ENCODE assay signal across 33 mouse cellular contexts in genomic region chr16:37355621-37356020, GRCm38 (mm10). TPM values are rescaled to one million over a fixed set of nuclear protein-coding genes. Genes with fewer than 3 reads are reported as not detected.
DNase-seq lines count a peak whose midpoint lies in the region; ATAC-seq and TF ChIP-seq lines count a peak whose summit lies in the region.
"Had no signal": no experiment of that assay in that cellular context is flagged by ENCODE, and none has a peak within 500 bp of the region (broad histone marks: within the 10 kb centered on the region; RNA-seq: fewer than 3 reads in every experiment).

No protein-coding gene starts in this region.

- H3K9me3 ChIP-seq in hindbrain, postnatal 0 days (ENCODE audit: low read length), result no peaks in the 10 kb centered on the region
- H3K9me3 ChIP-seq in hindbrain, embryonic 11.5 days (ENCODE audit: control insufficient read depth, low read length), result no peaks in the 10 kb centered on the region
- H3K9me3 ChIP-seq: embryonic facial prominence, embryonic 12.5 days; forebrain, embryonic 15.5 days; hindbrain, embryonic 15.5 days; intestine, embryonic 15.5 days; neural tube, embryonic 13.5 days had no signal

- WGBS in hindbrain, postnatal 0 days, result 84% methylated on average over 3 of the region's 3 CpGs
- 87% methylated on average over 3 of the region's 3 CpGs for WGBS in hindbrain, embryonic 11.5 days

- H3K4me1 ChIP-seq in hindbrain, postnatal 0 days (ENCODE audit: insufficient read depth, low read length), result no peaks in the 10 kb centered on the region
- no peaks in the 10 kb centered on the region for H3K4me1 ChIP-seq in hindbrain, embryonic 11.5 days (replicated peaks; ENCODE audit: control insufficient read depth, insufficient read depth, low read length)
- H3K4me1 ChIP-seq: embryonic facial prominence, embryonic 12.5 days; forebrain, embryonic 15.5 days; heart, embryonic 12.5 days; hindbrain, embryonic 15.5 days; intestine, embryonic 15.5 days; neural tube, embryonic 13.5 days had no signal

- peak; percentile 47 for ATAC-seq in hindbrain, postnatal 0 days
- no peak for ATAC-seq in hindbrain, embryonic 11.5 days (ENCODE audit: low FRiP score)
- ATAC-seq: CD4-positive, CD25-positive, alpha-beta regulatory T cell, adult 4 months; forebrain, embryonic 15.5 days; intestine, embryonic 15.5 days; midbrain, embryonic 16.5 days had no signal

- H3K27me3 ChIP-seq in hindbrain, postnatal 0 days (ENCODE audit: insufficient read depth, low read length), result no peaks in the 10 kb centered on the region
- no peaks in the 10 kb centered on the region for H3K27me3 ChIP-seq in hindbrain, embryonic 11.5 days (ENCODE audit: control insufficient read depth, insufficient read depth, low read length)
- H3K27me3 ChIP-seq: embryonic facial prominence, embryonic 12.5 days; forebrain, embryonic 15.5 days; heart, embryonic 12.5 days; hindbrain, embryonic 15.5 days; intestine, embryonic 15.5 days; neural tube, embryonic 13.5 days had no signal

- H3K9ac ChIP-seq in hindbrain, postnatal 0 days (replicated peaks; ENCODE audit: low read length), result no peak overlapping the region
- no peak overlapping the region for H3K9ac ChIP-seq in hindbrain, embryonic 11.5 days (ENCODE audit: low read depth, low read length)
- H3K9ac ChIP-seq: embryonic facial prominence, embryonic 12.5 days; forebrain, embryonic 15.5 days; heart, embryonic 12.5 days; hindbrain, embryonic 15.5 days; intestine, embryonic 15.5 days; liver, embryonic 14.5 days; neural tube, embryonic 13.5 days had no signal

- TF ChIP-seq CTCF in hindbrain, postnatal 0 days (IDR thresholded peaks at IDR 0.05; ENCODE audit: low read depth), result no peak

- H3K36me3 ChIP-seq in hindbrain, postnatal 0 days (ENCODE audit: insufficient read depth, low read length), result no peaks in the 10 kb centered on the region
- H3K36me3 ChIP-seq in hindbrain, embryonic 11.5 days (ENCODE audit: control insufficient read depth, insufficient read depth, low read length), result no peaks in the 10 kb centered on the region
- H3K36me3 ChIP-seq: embryonic facial prominence, embryonic 12.5 days; forebrain, embryonic 15.5 days; heart, embryonic 12.5 days; intestine, embryonic 15.5 days had no signal

- H3K4me3 ChIP-seq in hindbrain, postnatal 0 days (ENCODE audit: low read length), result no peak overlapping the region
- H3K4me3 ChIP-seq in hindbrain, embryonic 11.5 days (ENCODE audit: low read depth, low read length), result no peak overlapping the region
- H3K4me3 ChIP-seq: embryonic facial prominence, embryonic 12.5 days; forebrain, embryonic 15.5 days; heart, adult 2 months; heart, embryonic 12.5 days; hindbrain, embryonic 15.5 days; intestine, embryonic 15.5 days; myocyte; neural tube, embryonic 13.5 days had no signal

- no peak overlapping the region for H3K4me2 ChIP-seq in hindbrain, postnatal 0 days (ENCODE audit: low read depth, low read length)
- no peak overlapping the region for H3K4me2 ChIP-seq in hindbrain, embryonic 11.5 days (replicated peaks; ENCODE audit: low read depth, low read length)
- H3K4me2 ChIP-seq: embryonic facial prominence, embryonic 12.5 days; forebrain, embryonic 15.5 days; heart, embryonic 12.5 days; hindbrain, embryonic 15.5 days; intestine, embryonic 15.5 days; midbrain, embryonic 11.5 days; neural tube, embryonic 13.5 days had no signal

- peak overlapping the region; percentile 12; the same call in 1 of the 2 replicates for H3K27ac ChIP-seq in hindbrain, postnatal 0 days
- H3K27ac ChIP-seq in hindbrain, embryonic 11.5 days (ENCODE audit: low read depth, low read length), result no peak overlapping the region
- H3K27ac ChIP-seq: embryonic facial prominence, embryonic 12.5 days; forebrain, embryonic 15.5 days; heart, adult 2 months; hindbrain, embryonic 15.5 days; intestine, embryonic 15.5 days; liver, embryonic 14.5 days; macrophage; neural tube, embryonic 13.5 days had no signal

- no peak for DNase-seq in hindbrain, postnatal 0 days (ENCODE audit: low spot score)
- DNase-seq in hindbrain, embryonic 11.5 days (ENCODE audit: low spot score), result no peak
- DNase-seq in brain, adult 2 months (ENCODE audit: low read depth, low spot score), result peak; percentile 85
- DNase-seq in cerebellum, adult 11-12 months, result peak; percentile 63
- peak; percentile 73 for DNase-seq in cerebellum, adult 9-11 months
- no peak for DNase-seq in ovary, postnatal 10 days (ENCODE audit: low spot score)
- no peak for DNase-seq in right cerebral cortex, adult 2 months (ENCODE audit: low spot score in 2 of 2)
- no peak for DNase-seq in kidney, postnatal 14 days
- DNase-seq: adrenal gland, postnatal 14 days; gastrocnemius, postnatal 25 days; heart, adult 2 months; heart, postnatal 4 days; kidney, adult 9 months; kidney, postnatal 10 days; layer of hippocampus, postnatal 36 days; liver; lung, adult 2 months; lung, postnatal 10 days; right cerebral cortex, postnatal 14 days; thymus, postnatal 4 days had no signal

RNA-seq across cellular contexts. Expression of gene Stxbp5l, which starts 29.1 kb away (rescaled TPM):
- 29.0 and 36.0 TPM in 2 replicates for total RNA-seq in hindbrain, postnatal 0 days (2014; rRNA removed)
- polyA plus RNA-seq in hindbrain, postnatal 0 days (2015; fragmentation: Nextera tagmentation; extraction: Ambion mirVana), result 18.1 and 20.0 TPM in 2 replicates
- polyA plus RNA-seq in hindbrain, embryonic 11.5 days (2014; fragmentation: Nextera tagmentation; extraction: Ambion mirVana), result 3.8 and 7.8 TPM in 2 replicates
- total RNA-seq: heart, adult 2 months had no signal
- polyA plus RNA-seq: heart, adult 2 months; liver, embryonic 14.5 days; lung, adult 2 months; macrophage; myocyte; small intestine, adult 2 months had no signal

Comparison
In these comparisons a context has a peak if more than half of its experiments do, and no peak if none do; other contexts are left out.
1. DNase-seq: peak in brain, adult 2 months (single experiment), cerebellum, adult 11-12 months (single experiment) and cerebellum, adult 9-11 months (single experiment); none in hindbrain, postnatal 0 days (single experiment), hindbrain, embryonic 11.5 days (single experiment), ovary, postnatal 10 days (single experiment), right cerebral cortex, adult 2 months (0 of 2) and kidney, postnatal 14 days (single experiment).